Mouse (Mus musculus): Measurements from ENCODE around the gene Pnmal1. TPM values are rescaled to one million over a fixed set of nuclear protein-coding genes. Genes with fewer than 3 reads are reported as not detected.

The Pnmal1 gene
- polyA plus RNA-seq, 1 experiment from 2014 or later, result 76.1 TPM

- H3K27me3 ChIP-seq (replicated peaks), result no peaks in the 10 kb centered on the region
- no peak overlapping the region for H3K4me3 ChIP-seq
- H3K4me1 ChIP-seq, result peaks cover 48% of the 10 kb centered on the region
- H3K9ac ChIP-seq, result no peak overlapping the region
- H3K36me3 ChIP-seq (replicated peaks), result peaks cover 36% of the 10 kb centered on the region
- H3K9me3 ChIP-seq, result no peaks in the 10 kb centered on the region
- H3K4me2 ChIP-seq, result no peak overlapping the region
- no peak overlapping the region for H3K27ac ChIP-seq
- no peak for ATAC-seq (replicated peaks)
- 80% methylated on average over 3 of the region's 3 CpGs for WGBS
Observed at GRCm38 (mm10) chr7:16918670-16919069, 40.8 kb upstream of the Pnmal1 start.

- peaks cover 48% of the 10 kb centered on the region for H3K4me1 ChIP-seq
- H3K9ac ChIP-seq, result peak overlapping the region; percentile 27
- no peak for ATAC-seq (replicated peaks)
- H3K4me3 ChIP-seq, result peak overlapping the region; percentile 13
- 82% methylated on average over 13 of the region's 13 CpGs for WGBS
- peaks cover 33% of the 10 kb centered on the region for H3K36me3 ChIP-seq (replicated peaks)
- no peaks in the 10 kb centered on the region for H3K9me3 ChIP-seq
- H3K4me2 ChIP-seq, result peak overlapping the region; percentile 98
- H3K27ac ChIP-seq, result peak overlapping the region; percentile 49; the same call in 1 of the 2 replicates
- H3K27me3 ChIP-seq (replicated peaks), result no peaks in the 10 kb centered on the region
Observed at GRCm38 (mm10) chr7:16919395-16920149, 39.9 kb upstream of the Pnmal1 start.

GRCm38 (mm10) chr7:16920150-16920579, 39.3 kb upstream of the Pnmal1 start:
- ATAC-seq (replicated peaks), result no peak
- WGBS, result 81% methylated on average over 7 of the region's 7 CpGs
- Histone ChIP-seq H3K4me2 (peak overlapping the region; percentile 98), H3K4me3 (peak overlapping the region; percentile 13), H3K27me3 (replicated peaks) (no peaks in the 10 kb centered on the region), H3K36me3 (replicated peaks) (peaks cover 27% of the 10 kb centered on the region), H3K27ac (peak overlapping the region; percentile 49; the same call in 1 of the 2 replicates), H3K9me3 (no peaks in the 10 kb centered on the region), H3K4me1 (peaks cover 48% of the 10 kb centered on the region), H3K9ac (peak overlapping the region; percentile 27)

GRCm38 (mm10) chr7:16920818-16921791, 38.4 kb upstream of the Pnmal1 start:
- ATAC-seq (replicated peaks), result no peak
- peaks cover 48% of the 10 kb centered on the region for H3K4me1 ChIP-seq
- H3K27ac ChIP-seq, result peak overlapping the region; percentile 99
- H3K27me3 ChIP-seq (replicated peaks), result no peaks in the 10 kb centered on the region
- H3K9ac ChIP-seq, result peak overlapping the region; percentile 98
- WGBS, result 28% methylated on average over 21 of the region's 21 CpGs
- H3K4me3 ChIP-seq, result peak overlapping the region; percentile 91
- H3K4me2 ChIP-seq, result peak overlapping the region; percentile 98
- no peaks in the 10 kb centered on the region for H3K9me3 ChIP-seq
- H3K36me3 ChIP-seq (replicated peaks), result peaks cover 22% of the 10 kb centered on the region

GRCm38 (mm10) chr7:16921881-16922335, 37.6 kb upstream of the Pnmal1 start:
- peak overlapping the region; percentile 99 for H3K27ac ChIP-seq
- ATAC-seq (replicated peaks), result no peak
- H3K9ac ChIP-seq, result peak overlapping the region; percentile 98
- 20% methylated on average over 6 of the region's 6 CpGs for WGBS
- H3K4me3 ChIP-seq, result peak overlapping the region; percentile 91
- peaks cover 48% of the 10 kb centered on the region for H3K4me1 ChIP-seq
- peak overlapping the region; percentile 98 for H3K4me2 ChIP-seq
- no peaks in the 10 kb centered on the region for H3K9me3 ChIP-seq
- no peaks in the 10 kb centered on the region for H3K27me3 ChIP-seq (replicated peaks)
- peaks cover 14% of the 10 kb centered on the region for H3K36me3 ChIP-seq (replicated peaks)

GRCm38 (mm10) chr7:16922360-16922973, 37.0 kb upstream of the Pnmal1 start:
- Histone ChIP-seq H3K4me1 (peaks cover 48% of the 10 kb centered on the region), H3K27ac (peak overlapping the region; percentile 99)
- no peak for ATAC-seq (replicated peaks)

GRCm38 (mm10) chr7:16923283-16924036, 36.0 kb upstream of the Pnmal1 start:
- peak; percentile 10 for ATAC-seq (replicated peaks)
- peaks cover 43% of the 10 kb centered on the region for H3K4me1 ChIP-seq
- no peaks in the 10 kb centered on the region; the same call in 1 of the 2 replicates for H3K36me3 ChIP-seq (replicated peaks)
- H3K27me3 ChIP-seq (replicated peaks), result no peaks in the 10 kb centered on the region
- peak overlapping the region; percentile 99 for H3K27ac ChIP-seq
- peak overlapping the region; percentile 98 for H3K4me2 ChIP-seq
- WGBS, result under 1% methylated on average over 31 of the region's 57 CpGs
- no peaks in the 10 kb centered on the region for H3K9me3 ChIP-seq
- H3K4me3 ChIP-seq, result peak overlapping the region; percentile 91
- H3K9ac ChIP-seq, result peak overlapping the region; percentile 98

More at GRCm38 (mm10) chr7:16922360-16922973, 37.0 kb upstream of the Pnmal1 start:
- peaks cover 9% of the 10 kb centered on the region for H3K36me3 ChIP-seq (replicated peaks)
- H3K27me3 ChIP-seq (replicated peaks), result no peaks in the 10 kb centered on the region
- H3K4me3 ChIP-seq, result peak overlapping the region; percentile 91
- WGBS, result 36% methylated on average over 10 of the region's 10 CpGs
- no peaks in the 10 kb centered on the region for H3K9me3 ChIP-seq
- H3K9ac ChIP-seq, result peak overlapping the region; percentile 98
- H3K4me2 ChIP-seq, result peak overlapping the region; percentile 98

GRCm38 (mm10) chr7:16924037-16924834, 35.2 kb upstream of the Pnmal1 start, which contains the start of gene Calm3:
Gene Calm3 (minus strand): TSS chr7:16924114.
- Histone ChIP-seq H3K4me2 (peak within 1 kb of the TSS; percentile 98), H3K27me3 (replicated peaks) (no peaks in the 10 kb centered on the region), H3K36me3 (replicated peaks) (no peaks in the 10 kb centered on the region), H3K27ac (peak within 1 kb of the TSS; percentile 99), H3K9me3 (no peaks in the 10 kb centered on the region), H3K4me1 (peaks cover 35% of the 10 kb centered on the region), H3K9ac (peak within 1 kb of the TSS; percentile 98), H3K4me3 (peak within 1 kb of the TSS; percentile 91)
- 1% methylated on average over 62 of the region's 64 CpGs for WGBS
- peak; percentile 92 for ATAC-seq (replicated peaks)

GRCm38 (mm10) chr7:16928341-16928740, 31.1 kb upstream of the Pnmal1 start:
- H3K27me3 ChIP-seq (replicated peaks), result no peaks in the 10 kb centered on the region
- H3K4me1 ChIP-seq, result peaks cover 23% of the 10 kb centered on the region
- 35% methylated on average over 2 of the region's 2 CpGs for WGBS
- H3K27ac ChIP-seq, result no peak overlapping the region
- no peak overlapping the region for H3K9ac ChIP-seq
- no peak for ATAC-seq (replicated peaks)
- H3K4me2 ChIP-seq, result no peak overlapping the region
- H3K36me3 ChIP-seq (replicated peaks), result no peaks in the 10 kb centered on the region
- no peaks in the 10 kb centered on the region for H3K9me3 ChIP-seq
- H3K4me3 ChIP-seq, result no peak overlapping the region

GRCm38 (mm10) chr7:16930850-16931249, 28.6 kb upstream of the Pnmal1 start:
- WGBS, result 2% methylated on average over 1 of the region's 1 CpGs
- no peaks in the 10 kb centered on the region for H3K36me3 ChIP-seq (replicated peaks)
- H3K9me3 ChIP-seq, result no peaks in the 10 kb centered on the region
- no peak for ATAC-seq (replicated peaks)
- peak overlapping the region; percentile 31; the same call in 1 of the 2 replicates for H3K27ac ChIP-seq
- H3K27me3 ChIP-seq (replicated peaks), result no peaks in the 10 kb centered on the region
- no peak overlapping the region for H3K9ac ChIP-seq
- H3K4me2 ChIP-seq, result no peak overlapping the region
- peaks cover 31% of the 10 kb centered on the region for H3K4me1 ChIP-seq
- H3K4me3 ChIP-seq, result no peak overlapping the region

All from midbrain, embryonic 15.5 days (tissue).